ENCODE assay signal across 25 mouse cellular contexts in the genomic region with DNA sequence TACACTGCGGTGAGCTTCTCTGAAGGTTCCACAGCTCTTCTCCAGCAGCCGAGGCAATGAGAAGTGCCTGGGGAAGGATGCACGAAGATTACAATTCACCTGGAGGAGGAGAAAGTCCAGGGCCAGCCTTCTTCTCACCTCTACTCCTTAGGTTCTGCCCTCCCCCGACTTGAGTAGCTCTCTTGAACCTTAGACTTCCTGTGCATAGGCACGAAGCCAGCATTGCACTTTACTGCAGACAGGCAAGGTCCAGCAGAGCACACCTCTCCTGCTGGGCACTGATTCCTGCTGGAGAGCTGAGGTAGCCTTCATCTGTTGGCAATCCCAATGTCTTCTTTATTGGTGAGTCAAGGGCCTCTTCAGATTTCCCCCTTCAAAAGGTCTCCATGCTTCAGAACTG. TPM values are rescaled to one million over a fixed set of nuclear protein-coding genes. Genes with fewer than 3 reads are reported as not detected.
DNase-seq lines count a peak whose midpoint lies in the region; ATAC-seq and TF ChIP-seq lines count a peak whose summit lies in the region.
"Had no signal": no experiment of that assay in that cellular context is flagged by ENCODE, and none has a peak within 500 bp of the region (broad histone marks: within the 10 kb centered on the region; RNA-seq: fewer than 3 reads in every experiment).

No protein-coding gene starts in this region.

- no peaks in the 10 kb centered on the region for H3K9me3 ChIP-seq in kidney, embryonic 16.5 days (ENCODE audit: low read length)
- H3K9me3 ChIP-seq in lung, embryonic 15.5 days: no peaks in the 10 kb centered on the region
- H3K9me3 ChIP-seq: heart, embryonic 12.5 days; hindbrain, embryonic 10.5 days; intestine, embryonic 15.5 days; limb, embryonic 13.5 days; liver, embryonic 12.5 days; neural tube, embryonic 13.5 days had no signal

- H3K36me3 ChIP-seq in kidney, embryonic 16.5 days (ENCODE audit: insufficient read depth, low read length): no peaks in the 10 kb centered on the region
- H3K36me3 ChIP-seq in lung, embryonic 15.5 days: no peaks in the 10 kb centered on the region
- H3K36me3 ChIP-seq in thymus, adult 2 months (ENCODE audit: control insufficient read depth, insufficient read depth, low read length): no peaks in the 10 kb centered on the region
- H3K36me3 ChIP-seq: heart, embryonic 12.5 days; intestine, embryonic 15.5 days; limb, embryonic 13.5 days; liver, embryonic 12.5 days; neural tube, embryonic 13.5 days had no signal

- no peak overlapping the region for H3K9ac ChIP-seq in kidney, embryonic 16.5 days (replicated peaks; ENCODE audit: low read length)
- H3K9ac ChIP-seq in lung, embryonic 15.5 days: no peak overlapping the region
- H3K9ac ChIP-seq: heart, embryonic 12.5 days; intestine, embryonic 15.5 days; limb, embryonic 13.5 days; liver, embryonic 12.5 days; neural tube, embryonic 13.5 days had no signal

- no peak for ATAC-seq in kidney, embryonic 16.5 days (ENCODE audit: low FRiP score, low TSS enrichment)
- 0 out of 2 replicates have a peak, but pooled peaks have one; percentile 35 for ATAC-seq in lung, embryonic 15.5 days (ENCODE audit: borderline replicate concordance, extremely low read depth, low FRiP score, low TSS enrichment)
- ATAC-seq: CD4-positive, CD25-positive, alpha-beta regulatory T cell, adult 4 months; forebrain, embryonic 14.5 days; hindbrain, embryonic 16.5 days; intestine, embryonic 15.5 days; liver, embryonic 12.5 days; midbrain, embryonic 16.5 days had no signal

- no peak for TF ChIP-seq CTCF in thymus, adult 2 months (IDR thresholded peaks at IDR 0.05; ENCODE audit: borderline replicate concordance, control insufficient read depth, extremely low read depth, insufficient read depth, low read length, poor library complexity)

- no peak for TF ChIP-seq POLR2A in thymus, adult 2 months (IDR thresholded peaks at IDR 0.05; ENCODE audit: control insufficient read depth, extremely low read depth, insufficient read depth, low read length, poor library complexity)

- 59% methylated on average over 5 of the region's 5 CpGs for WGBS in kidney, embryonic 16.5 days
- WGBS in lung, embryonic 15.5 days: 31% methylated on average over 5 of the region's 5 CpGs
- WGBS in thymus, adult 2 months: 63% methylated on average over 5 of the region's 5 CpGs

- no peak overlapping the region for H3K4me2 ChIP-seq in kidney, embryonic 16.5 days (replicated peaks; ENCODE audit: low read depth, low read length)
- no peak overlapping the region for H3K4me2 ChIP-seq in lung, embryonic 15.5 days
- H3K4me2 ChIP-seq: heart, embryonic 12.5 days; intestine, embryonic 15.5 days; limb, embryonic 13.5 days; liver, embryonic 12.5 days; neural tube, embryonic 13.5 days had no signal

- peaks cover 66% of the 10 kb centered on the region for H3K27me3 ChIP-seq in kidney, embryonic 16.5 days (ENCODE audit: insufficient read depth, low read length)
- peaks cover 13% of the 10 kb centered on the region; the same call in 1 of the 2 replicates for H3K27me3 ChIP-seq in lung, embryonic 15.5 days
- no peaks in the 10 kb centered on the region for H3K27me3 ChIP-seq in thymus, adult 2 months (ENCODE audit: control insufficient read depth, insufficient read depth, low read length)

- no peaks in the 10 kb centered on the region for H3K4me1 ChIP-seq in kidney, embryonic 16.5 days (ENCODE audit: insufficient read depth, low read length)
- no peaks in the 10 kb centered on the region for H3K4me1 ChIP-seq in lung, embryonic 15.5 days
- H3K4me1 ChIP-seq in thymus, adult 2 months (replicated peaks; ENCODE audit: control insufficient read depth, insufficient read depth, low read length): no peaks in the 10 kb centered on the region
- H3K4me1 ChIP-seq: intestine, embryonic 15.5 days; liver, embryonic 12.5 days had no signal

- H3K27ac ChIP-seq in kidney, embryonic 16.5 days (ENCODE audit: low read length): no peak overlapping the region
- H3K27ac ChIP-seq in lung, embryonic 15.5 days: no peak overlapping the region
- no peak overlapping the region for H3K27ac ChIP-seq in thymus, adult 2 months (ENCODE audit: control insufficient read depth, insufficient read depth, low read length)
- H3K27ac ChIP-seq: hindbrain, embryonic 10.5 days; intestine, embryonic 15.5 days; limb, embryonic 13.5 days; liver, embryonic 12.5 days; neural tube, embryonic 13.5 days had no signal

- H3K4me3 ChIP-seq in kidney, embryonic 16.5 days (ENCODE audit: low read length): no peak overlapping the region
- no peak overlapping the region for H3K4me3 ChIP-seq in lung, embryonic 15.5 days
- no peak overlapping the region for H3K4me3 ChIP-seq in thymus, adult 2 months (ENCODE audit: control insufficient read depth, insufficient read depth, low read length)
- H3K4me3 ChIP-seq: heart, embryonic 12.5 days; hindbrain, embryonic 10.5 days; intestine, embryonic 15.5 days; limb, embryonic 13.5 days; liver, embryonic 12.5 days; myocyte; neural tube, embryonic 13.5 days had no signal

- DNase-seq in kidney, adult 18-20 months: peak; percentile 42
- DNase-seq in kidney, postnatal 14 days: peak; percentile 64
- DNase-seq in lung, postnatal 36 days: peak; percentile 81
- DNase-seq in thymus, adult 2 months: no peak
- DNase-seq in layer of hippocampus, postnatal 10 days (ENCODE audit: low spot score in 2 of 2): no peak
- DNase-seq: adrenal gland, postnatal 25 days; cerebellum, adult 8-10 months; gastrocnemius, postnatal 10 days; heart, postnatal 10 days; thymus, adult 18-20 months had no signal

RNA-seq across cellular contexts. Expression of gene Irx1, which starts 13.7 kb away (rescaled TPM):
- 2.0 and 3.5 TPM in 2 replicates for polyA plus RNA-seq in kidney, embryonic 16.5 days (2015; fragmentation: Nextera tagmentation; extraction: Ambion mirVana)
- polyA plus RNA-seq in lung, embryonic 15.5 days (2015; fragmentation: Nextera tagmentation; extraction: Ambion mirVana): 10.5 and 10.9 TPM in 2 replicates
- polyA plus RNA-seq in thymus, adult 2 months (2012; rRNA removed): 0.80 and 0.94 TPM in 2 replicates
- 1 to 10 TPM; 1.0 to 1.2 TPM for total RNA-seq in layer of hippocampus, postnatal 10 days (2021)
- total RNA-seq: adrenal gland, postnatal 25 days; granulocyte monocyte progenitor cell, adult 5-6 weeks; megakaryocyte-erythroid progenitor cell, adult 5-6 weeks had no signal
- polyA plus RNA-seq: CD4-positive, CD25-positive, alpha-beta regulatory T cell, adult 4 months; intestine, embryonic 15.5 days; liver, embryonic 12.5 days; myocyte had no signal

Comparison
In these comparisons a context has a peak if more than half of its experiments do, and no peak if none do; other contexts are left out.
1. DNase-seq: peak in kidney, adult 18-20 months (single experiment), kidney, postnatal 14 days (single experiment) and lung, postnatal 36 days (single experiment); none in thymus, adult 2 months (single experiment) and layer of hippocampus, postnatal 10 days (0 of 2).